In the genomic region with DNA sequence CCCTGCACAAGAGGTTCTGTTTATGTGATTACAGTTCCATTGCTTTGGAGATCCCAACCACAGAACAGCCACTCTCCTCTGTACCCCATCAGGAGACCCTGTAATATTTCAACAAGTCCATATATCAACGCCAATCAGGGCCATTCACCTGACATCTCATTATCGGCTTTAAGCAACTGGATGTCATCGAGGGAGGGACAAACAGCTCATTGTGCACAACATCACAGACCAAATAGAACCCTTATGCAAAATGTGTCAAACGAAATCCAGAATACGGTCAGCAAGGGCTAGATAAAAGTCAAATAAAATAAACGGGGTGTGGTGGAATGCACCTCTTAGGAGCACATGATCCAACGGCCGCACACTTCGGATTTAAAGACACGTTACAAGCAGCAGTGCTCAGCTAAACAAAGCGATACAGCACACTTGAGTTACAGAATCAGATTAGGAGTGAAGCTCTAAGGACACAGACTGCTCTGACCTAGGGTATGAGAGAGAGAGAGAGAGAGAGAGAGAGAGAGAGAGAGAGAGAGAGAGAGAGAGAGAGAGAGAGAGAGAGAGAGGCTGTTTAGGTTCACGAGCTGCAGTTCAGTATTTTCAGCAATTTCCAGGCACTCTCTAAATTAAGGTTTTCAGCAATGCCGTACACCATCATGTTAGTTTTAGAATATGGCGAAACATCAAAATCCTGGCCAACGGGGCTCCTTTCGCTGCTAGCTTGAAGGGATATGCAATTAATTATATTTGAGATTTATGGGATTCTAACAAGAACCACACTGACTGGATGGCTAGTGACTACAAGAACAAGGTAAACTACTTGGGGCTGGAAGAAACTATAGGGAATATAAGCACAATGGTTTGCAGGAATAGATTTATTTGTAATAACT, we compare ENCODE assay signal across 20 mouse cellular contexts.
DNase-seq lines count a peak whose midpoint lies in the region; ATAC-seq and TF ChIP-seq lines count a peak whose summit lies in the region.
"Had no signal": no experiment of that assay in that cellular context is flagged by ENCODE, and none has a peak within 500 bp of the region (broad histone marks: within the 10 kb centered on the region; RNA-seq: fewer than 3 reads in every experiment).

No protein-coding gene starts in this region.

- no peak for DNase-seq in heart, postnatal 10 days
- no peak for DNase-seq in midbrain, postnatal 0 days (ENCODE audit: low spot score)
- no peak for DNase-seq in midbrain, embryonic 11.5 days (ENCODE audit: low spot score, missing footprints)
- DNase-seq in hindlimb bud, embryonic 11.5 days (ENCODE audit: extremely low spot score, low read depth, low spot score) = peak; percentile 67
- DNase-seq in mesoderm, embryonic 11.5 days (ENCODE audit: low read depth, low spot score) = peak; percentile 39
- no peak for DNase-seq in cerebellum, adult 11-12 months
- no peak for DNase-seq in kidney, postnatal 25 days
- DNase-seq: cerebellum, adult 9-11 months; gastrocnemius, adult 2 months; heart, postnatal 14 days; liver; right cerebral cortex, adult 18-20 months; thymus, postnatal 25 days had no signal

- WGBS in heart, embryonic 13.5 days = 54% methylated on average over 16 of the region's 16 CpGs
- 63% methylated on average over 16 of the region's 16 CpGs for WGBS in midbrain, postnatal 0 days
- 83% methylated on average over 16 of the region's 16 CpGs for WGBS in midbrain, embryonic 11.5 days

- no peak for ATAC-seq in heart, embryonic 13.5 days (ENCODE audit: extremely low read depth, insufficient number of reproducible peaks, low FRiP score, low TSS enrichment)
- peak; percentile 13; the same call in 1 of the 2 replicates for ATAC-seq in midbrain, postnatal 0 days (ENCODE audit: low FRiP score)
- ATAC-seq in midbrain, embryonic 11.5 days (ENCODE audit: low FRiP score) = no peak
- ATAC-seq: forebrain, embryonic 16.5 days; intestine, embryonic 16.5 days; lung, postnatal 0 days had no signal

- intact Hi-C loops in heart, postnatal 10 days (cut with DNase I) = no loop called here

- no peak overlapping the region for H3K4me3 ChIP-seq in heart, embryonic 13.5 days
- H3K4me3 ChIP-seq in midbrain, postnatal 0 days (ENCODE audit: low read depth, low read length) = no peak overlapping the region
- H3K4me3 ChIP-seq in midbrain, embryonic 11.5 days (ENCODE audit: low read depth, low read length) = no peak overlapping the region
- H3K4me3 ChIP-seq: gastrocnemius, adult 2 months; hindbrain, embryonic 13.5 days; kidney, embryonic 15.5 days had no signal

- no peak for TF ChIP-seq CTCF in midbrain, postnatal 0 days (IDR thresholded peaks at IDR 0.05)

- 0 out of 2 replicates have a peak, but pooled peaks cover 6% of the 10 kb centered on the region for H3K4me1 ChIP-seq in heart, embryonic 13.5 days
- H3K4me1 ChIP-seq in midbrain, postnatal 0 days (ENCODE audit: insufficient read depth, low read length) = no peaks in the 10 kb centered on the region
- H3K4me1 ChIP-seq in midbrain, embryonic 11.5 days (ENCODE audit: control insufficient read depth, insufficient read depth, low read length) = no peaks in the 10 kb centered on the region
- H3K4me1 ChIP-seq: kidney, embryonic 15.5 days had no signal

- peak overlapping the region; percentile 42 for H3K4me2 ChIP-seq in heart, embryonic 13.5 days
- no peak overlapping the region for H3K4me2 ChIP-seq in midbrain, postnatal 0 days (ENCODE audit: low read depth, low read length, poor library complexity, severe bottlenecking)
- H3K4me2 ChIP-seq in midbrain, embryonic 11.5 days = no peak overlapping the region
- H3K4me2 ChIP-seq: hindbrain, embryonic 13.5 days; kidney, embryonic 15.5 days had no signal

- no peaks in the 10 kb centered on the region for H3K27me3 ChIP-seq in heart, embryonic 13.5 days (replicated peaks)
- H3K27me3 ChIP-seq in midbrain, postnatal 0 days (ENCODE audit: insufficient read depth, low read length) = no peaks in the 10 kb centered on the region
- H3K27me3 ChIP-seq in midbrain, embryonic 11.5 days (ENCODE audit: control insufficient read depth, insufficient read depth, low read length) = no peaks in the 10 kb centered on the region
- H3K27me3 ChIP-seq: CH12.LX; hindbrain, embryonic 13.5 days; kidney, embryonic 15.5 days had no signal

- H3K27ac ChIP-seq in heart, embryonic 13.5 days (replicated peaks) = no peak overlapping the region
- no peak overlapping the region for H3K27ac ChIP-seq in midbrain, postnatal 0 days (ENCODE audit: low read depth, low read length)
- no peak overlapping the region for H3K27ac ChIP-seq in midbrain, embryonic 11.5 days (ENCODE audit: low read depth, low read length)
- H3K27ac ChIP-seq: gastrocnemius, adult 2 months; hindbrain, embryonic 13.5 days; kidney, embryonic 15.5 days had no signal

- no peaks in the 10 kb centered on the region for H3K9me3 ChIP-seq in heart, embryonic 13.5 days
- no peaks in the 10 kb centered on the region for H3K9me3 ChIP-seq in midbrain, postnatal 0 days (ENCODE audit: low read length)
- H3K9me3 ChIP-seq in midbrain, embryonic 11.5 days (ENCODE audit: control insufficient read depth, low read length) = no peaks in the 10 kb centered on the region
- H3K9me3 ChIP-seq: hindbrain, embryonic 13.5 days; kidney, embryonic 15.5 days had no signal

- no peak overlapping the region for H3K9ac ChIP-seq in heart, embryonic 13.5 days
- no peak overlapping the region for H3K9ac ChIP-seq in midbrain, postnatal 0 days (replicated peaks; ENCODE audit: low read length, poor library complexity, severe bottlenecking)
- H3K9ac ChIP-seq in midbrain, embryonic 11.5 days (ENCODE audit: low read length) = no peak overlapping the region
- H3K9ac ChIP-seq: hindbrain, embryonic 13.5 days; kidney, embryonic 15.5 days had no signal

- no peaks in the 10 kb centered on the region for H3K36me3 ChIP-seq in heart, embryonic 13.5 days
- H3K36me3 ChIP-seq in midbrain, postnatal 0 days (ENCODE audit: insufficient read depth, low read length) = no peaks in the 10 kb centered on the region
- H3K36me3 ChIP-seq in midbrain, embryonic 11.5 days (ENCODE audit: control insufficient read depth, insufficient read depth, low read length) = no peaks in the 10 kb centered on the region
- H3K36me3 ChIP-seq: hindbrain, embryonic 13.5 days; kidney, embryonic 15.5 days had no signal

Comparison
In these comparisons a context has a peak if more than half of its experiments do, and no peak if none do; other contexts are left out.
1. DNase-seq: peak in hindlimb bud, embryonic 11.5 days (single experiment) and mesoderm, embryonic 11.5 days (single experiment); none in heart, postnatal 10 days (0 of 2), midbrain, postnatal 0 days (single experiment), midbrain, embryonic 11.5 days (single experiment), cerebellum, adult 11-12 months (single experiment) and kidney, postnatal 25 days (0 of 2).